Mouse (Mus musculus): ENCODE data around the gene Kirrel3.

The Kirrel3 gene

GRCm38 (mm10) chr9:34818325-34818976 lies 332.8 kb downstream of the Kirrel3 start:
- DNase-seq (ENCODE audit: low read depth, low spot score), result no peak

GRCm38 (mm10) chr9:34824358-34825088 lies 338.8 kb downstream of the Kirrel3 start:
- no peak for DNase-seq (ENCODE audit: low read depth, low spot score)

GRCm38 (mm10) chr9:34825089-34825400 lies 339.4 kb downstream of the Kirrel3 start:
- no peak for DNase-seq (ENCODE audit: low read depth, low spot score)

- DNase-seq (ENCODE audit: low read depth, low spot score), result no peak
Measured at GRCm38 (mm10) chr9:34825402-34826008, 339.8 kb downstream of the Kirrel3 start.

- DNase-seq (ENCODE audit: low read depth, low spot score), result no peak
Measured at GRCm38 (mm10) chr9:34830696-34831095, 345.0 kb downstream of the Kirrel3 start.

- no peak for DNase-seq (ENCODE audit: low read depth, low spot score)
Measured at GRCm38 (mm10) chr9:34836801-34837200, 351.1 kb downstream of the Kirrel3 start.

- no peak for DNase-seq (ENCODE audit: low read depth, low spot score)
Measured at GRCm38 (mm10) chr9:34837700-34838462, 352.2 kb downstream of the Kirrel3 start.

- DNase-seq (ENCODE audit: low read depth, low spot score), result no peak
Measured at GRCm38 (mm10) chr9:34843275-34843965, 357.7 kb downstream of the Kirrel3 start.

- no peak for DNase-seq (ENCODE audit: low read depth, low spot score)
Measured at GRCm38 (mm10) chr9:34846440-34846839, 360.7 kb downstream of the Kirrel3 start.

GRCm38 (mm10) chr9:34847664-34848063 lies 362.0 kb downstream of the Kirrel3 start:
- DNase-seq (ENCODE audit: low read depth, low spot score), result peak; percentile 4

GRCm38 (mm10) chr9:34851136-34851535 lies 365.4 kb downstream of the Kirrel3 start:
- DNase-seq (ENCODE audit: low read depth, low spot score), result no peak

GRCm38 (mm10) chr9:34857575-34857974 lies 371.9 kb downstream of the Kirrel3 start:
- DNase-seq (ENCODE audit: low read depth, low spot score), result peak; percentile 33

GRCm38 (mm10) chr9:34858071-34858470 lies 372.4 kb downstream of the Kirrel3 start:
- no peak for DNase-seq (ENCODE audit: low read depth, low spot score)

- no peak for DNase-seq (ENCODE audit: low read depth, low spot score)
Measured at GRCm38 (mm10) chr9:34860934-34861333, 375.2 kb downstream of the Kirrel3 start.

- peak; percentile 4 for DNase-seq (ENCODE audit: low read depth, low spot score)
Measured at GRCm38 (mm10) chr9:34861775-34862174, 376.1 kb downstream of the Kirrel3 start.

GRCm38 (mm10) chr9:34865606-34866005 lies 379.9 kb downstream of the Kirrel3 start:
- no peak for DNase-seq (ENCODE audit: low read depth, low spot score)

GRCm38 (mm10) chr9:34871316-34871966 lies 385.7 kb downstream of the Kirrel3 start:
- DNase-seq (ENCODE audit: low read depth, low spot score), result no peak

GRCm38 (mm10) chr9:34875238-34875637 lies 389.5 kb downstream of the Kirrel3 start:
- DNase-seq (ENCODE audit: low read depth, low spot score), result no peak

GRCm38 (mm10) chr9:34877186-34877585 lies 391.5 kb downstream of the Kirrel3 start:
- no peak for DNase-seq (ENCODE audit: low read depth, low spot score)

- DNase-seq (ENCODE audit: low read depth, low spot score), result no peak
Measured at GRCm38 (mm10) chr9:34877799-34878198, 392.1 kb downstream of the Kirrel3 start.

GRCm38 (mm10) chr9:34881750-34882149 lies 396.1 kb downstream of the Kirrel3 start:
- no peak for DNase-seq (ENCODE audit: low read depth, low spot score)
